Mouse (Mus musculus) ovary, postnatal 10 days (tissue): ENCODE data around the gene Rpia.

ENCODE experiments used
- DNase-seq: peaks from one replicate; pipeline ENCODE4 v3.0.0; 2022; ENCODE audit warnings: low spot score

Gene Rpia

GRCm38 (mm10) chr6:70751251-70751897, 40.7 kb downstream of the Rpia start:
- no peak for DNase-seq

DNA sequence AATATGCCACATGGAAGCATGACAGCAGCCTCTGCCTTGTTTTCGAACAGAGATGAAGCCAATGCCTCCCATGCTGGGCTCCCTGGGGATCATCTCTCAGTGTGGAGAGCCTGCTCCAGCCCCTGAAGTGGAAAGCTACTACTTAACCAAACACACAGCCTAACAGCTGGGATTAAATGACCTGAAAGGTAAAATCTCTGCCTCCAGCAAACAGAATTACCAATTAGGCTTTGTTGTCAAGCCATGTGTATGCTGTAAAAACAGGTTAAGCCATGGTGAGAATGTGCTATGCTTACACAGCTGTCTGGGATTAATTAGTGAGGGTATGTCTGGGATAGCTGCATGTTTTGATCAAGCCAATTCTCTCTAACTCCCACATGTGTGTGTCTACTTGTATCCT, 42.3 kb downstream of the Rpia start:
- no peak for DNase-seq

- no peak for DNase-seq
Observed at GRCm38 (mm10) chr6:70747702-70748101, 44.3 kb downstream of the Rpia start.

DNA sequence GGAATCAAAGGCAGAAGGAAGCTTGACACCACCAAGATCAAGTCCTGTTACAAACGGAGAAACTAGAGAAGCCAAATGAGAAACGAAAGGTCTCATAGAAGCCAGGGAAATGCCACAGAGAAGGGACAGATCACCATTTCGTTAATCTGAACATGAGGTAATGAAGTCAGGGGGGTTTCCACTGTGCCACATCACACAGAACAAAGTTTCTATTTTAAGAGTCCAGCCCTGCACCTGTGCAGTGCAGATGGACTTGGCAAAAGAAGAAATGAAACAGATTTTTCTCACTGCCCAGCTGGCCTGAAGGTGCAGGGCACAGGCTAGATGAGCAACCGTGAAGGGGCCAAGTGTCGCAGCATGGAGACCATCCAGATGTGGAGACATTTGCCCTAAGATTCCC, 48.1 kb downstream of the Rpia start:
- DNase-seq, result no peak

GRCm38 (mm10) chr6:70742833-70743232, 49.2 kb downstream of the Rpia start:
- no peak for DNase-seq

GRCm38 (mm10) chr6:70740535-70740934, 51.5 kb downstream of the Rpia start:
- DNase-seq, result no peak

DNA sequence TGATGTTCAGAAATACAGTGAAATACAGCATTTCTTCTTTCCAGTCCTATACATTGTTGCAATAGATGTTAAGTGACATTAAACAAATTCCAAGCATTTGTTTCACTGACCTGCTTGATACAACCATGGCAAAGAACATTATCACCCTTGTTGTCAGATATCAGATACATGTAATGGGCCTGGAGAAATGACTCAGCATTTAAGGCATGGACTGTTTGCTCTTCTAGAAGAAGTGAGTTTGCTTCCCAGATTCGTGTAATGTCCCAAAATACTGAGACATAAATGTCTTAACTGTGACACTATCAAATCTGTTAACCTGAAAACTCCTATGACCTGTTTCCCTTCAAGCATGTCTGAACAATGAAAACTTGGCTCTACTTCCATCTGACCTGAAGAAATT, 52.6 kb downstream of the Rpia start:
- no peak for DNase-seq

DNA sequence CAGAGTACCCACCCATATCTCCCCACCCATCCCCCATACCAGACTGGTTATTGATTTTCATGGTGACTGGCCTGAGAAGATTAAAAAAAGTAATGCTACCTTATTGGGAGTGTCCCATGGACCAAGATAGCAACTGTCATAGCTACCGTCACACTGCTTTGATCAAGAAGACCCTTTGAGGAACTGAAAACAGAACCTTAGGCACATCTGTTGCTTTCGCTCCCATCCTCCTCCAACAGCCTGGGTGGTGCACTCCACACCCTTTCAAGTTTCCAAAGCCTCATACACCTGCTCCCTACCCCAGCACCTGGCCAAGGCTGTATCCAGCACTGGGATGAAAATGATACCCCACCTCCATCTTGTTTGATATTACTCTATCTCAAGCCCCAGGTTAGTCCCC, 56.5 kb downstream of the Rpia start:
- no peak for DNase-seq

- DNase-seq, result no peak
Observed at GRCm38 (mm10) chr6:70730828-70731227, 61.2 kb downstream of the Rpia start.

DNA sequence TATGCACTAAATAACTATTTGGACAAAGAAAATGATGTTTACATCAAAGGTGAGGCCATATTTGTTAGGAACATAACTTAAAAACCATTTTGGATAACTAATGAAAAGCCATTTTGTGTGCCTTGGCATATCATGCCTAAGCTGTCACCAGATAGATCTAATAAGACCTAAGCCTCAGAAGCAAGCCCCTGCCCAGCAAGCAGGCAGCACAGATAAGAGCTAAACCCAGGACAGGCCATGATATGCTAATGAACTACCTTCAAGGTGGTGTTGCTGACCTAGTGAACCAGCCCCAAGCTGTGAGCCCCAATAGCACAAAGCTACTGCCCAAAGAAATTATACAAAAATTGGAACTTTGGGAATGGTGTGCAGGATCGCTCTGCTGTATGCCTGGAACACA, 62.9 kb downstream of the Rpia start:
- DNase-seq, result no peak

DNA sequence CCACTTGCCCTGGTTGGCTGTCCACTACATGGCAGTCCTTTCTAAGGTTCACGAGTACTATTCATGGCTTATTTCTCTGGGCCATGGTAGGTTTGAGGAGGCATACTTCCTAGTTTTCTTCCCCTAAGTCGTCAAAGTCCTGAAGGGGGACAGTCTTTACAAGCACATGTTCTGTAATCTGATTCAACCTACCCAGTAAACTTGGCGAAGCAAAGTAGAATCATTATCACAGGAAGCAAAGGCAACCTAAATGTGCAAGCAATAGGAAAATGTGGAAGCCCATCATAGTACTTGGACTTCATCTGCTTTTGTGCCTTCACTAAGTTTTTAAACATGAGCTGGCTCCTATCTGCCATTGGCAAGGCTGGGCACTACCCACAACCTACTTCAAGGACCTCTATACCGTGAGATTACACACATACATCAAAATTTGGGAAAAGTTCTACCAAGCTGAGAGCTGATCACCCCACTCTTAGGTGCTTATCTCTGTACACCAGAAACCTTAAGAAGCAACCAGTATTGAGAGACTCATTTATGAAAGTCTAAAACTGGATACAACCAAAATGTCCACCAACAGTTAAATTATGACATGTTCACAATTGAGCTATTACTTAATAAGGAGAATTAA, 64.8 kb downstream of the Rpia start:
- DNase-seq, result no peak

DNA sequence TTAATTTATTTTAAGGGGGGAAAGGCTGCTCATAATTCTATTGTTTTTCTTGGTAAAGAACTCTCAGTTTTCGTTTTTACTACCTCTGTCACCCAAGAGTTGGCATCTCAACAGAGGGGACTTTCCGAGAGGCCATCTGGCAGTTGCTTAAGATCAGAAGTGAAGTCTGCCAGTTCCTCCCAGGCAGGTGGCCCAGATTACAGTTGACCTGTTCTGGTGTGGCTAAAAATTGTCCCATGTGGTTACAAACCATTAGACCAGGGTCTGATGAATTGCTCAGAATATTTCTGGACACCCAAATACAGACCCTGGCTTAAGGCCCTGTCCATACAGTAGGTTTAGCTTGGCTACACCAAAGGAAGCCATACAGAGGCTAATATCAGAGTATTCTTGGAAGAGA, 66.4 kb downstream of the Rpia start:
- DNase-seq, result no peak

DNA sequence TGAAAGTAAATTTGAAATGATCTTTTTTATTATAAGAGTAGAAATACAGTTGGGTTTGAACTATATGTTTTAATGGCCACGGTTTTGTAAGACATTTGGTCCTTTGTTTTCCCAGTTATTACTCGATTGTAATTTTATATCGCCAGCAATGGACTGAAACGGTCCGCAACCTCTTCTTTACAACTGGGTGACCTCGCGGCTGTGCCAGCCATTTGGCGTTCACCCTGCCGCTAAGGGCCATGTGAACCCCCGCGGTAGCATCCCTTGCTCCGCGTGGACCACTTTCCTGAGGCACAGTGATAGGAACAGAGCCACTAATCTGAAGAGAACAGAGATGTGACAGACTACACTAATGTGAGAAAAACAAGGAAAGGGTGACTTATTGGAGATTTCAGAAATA, 67.3 kb downstream of the Rpia start:
- no peak for DNase-seq

GRCm38 (mm10) chr6:70722298-70722697, 69.7 kb downstream of the Rpia start:
- no peak for DNase-seq

DNA sequence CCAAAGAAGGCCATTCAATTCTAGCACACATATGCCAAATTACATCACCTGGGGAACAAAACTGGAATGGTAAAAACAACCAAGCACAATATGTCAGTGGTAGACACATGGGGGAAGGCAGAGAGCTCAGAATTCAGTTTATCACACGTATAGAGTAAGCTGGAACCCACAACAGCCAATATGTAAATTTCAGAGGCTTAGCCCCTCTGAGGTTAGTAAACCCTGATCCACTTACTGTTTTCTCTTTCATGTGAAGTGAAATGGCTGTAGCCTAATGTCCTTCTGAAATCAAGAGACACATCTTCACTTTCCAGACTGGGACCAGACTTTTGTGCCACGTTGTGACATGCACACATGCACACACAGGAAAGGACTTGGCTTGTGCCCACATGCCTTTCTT, 73.3 kb downstream of the Rpia start:
- no peak for DNase-seq

DNA sequence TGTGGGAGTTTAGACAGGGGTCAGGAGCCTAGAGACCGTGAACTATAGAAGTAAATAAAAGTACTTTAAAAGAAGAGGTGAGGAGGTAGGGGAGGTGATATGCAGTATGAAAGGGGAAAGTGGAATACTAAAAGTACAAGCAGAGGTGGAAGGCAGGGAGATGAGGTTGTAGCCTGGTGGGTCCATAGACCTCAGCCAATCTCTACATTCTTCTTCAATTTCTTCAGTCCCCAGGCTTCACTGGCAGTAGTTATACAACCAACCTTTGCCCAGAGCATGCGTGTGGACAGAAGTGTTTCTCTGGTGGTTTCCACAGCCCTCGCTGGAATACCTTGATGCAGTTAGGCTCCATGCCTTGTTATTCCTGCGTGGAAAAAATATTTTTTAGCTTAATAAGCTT, 73.9 kb downstream of the Rpia start:
- DNase-seq, result no peak

DNA sequence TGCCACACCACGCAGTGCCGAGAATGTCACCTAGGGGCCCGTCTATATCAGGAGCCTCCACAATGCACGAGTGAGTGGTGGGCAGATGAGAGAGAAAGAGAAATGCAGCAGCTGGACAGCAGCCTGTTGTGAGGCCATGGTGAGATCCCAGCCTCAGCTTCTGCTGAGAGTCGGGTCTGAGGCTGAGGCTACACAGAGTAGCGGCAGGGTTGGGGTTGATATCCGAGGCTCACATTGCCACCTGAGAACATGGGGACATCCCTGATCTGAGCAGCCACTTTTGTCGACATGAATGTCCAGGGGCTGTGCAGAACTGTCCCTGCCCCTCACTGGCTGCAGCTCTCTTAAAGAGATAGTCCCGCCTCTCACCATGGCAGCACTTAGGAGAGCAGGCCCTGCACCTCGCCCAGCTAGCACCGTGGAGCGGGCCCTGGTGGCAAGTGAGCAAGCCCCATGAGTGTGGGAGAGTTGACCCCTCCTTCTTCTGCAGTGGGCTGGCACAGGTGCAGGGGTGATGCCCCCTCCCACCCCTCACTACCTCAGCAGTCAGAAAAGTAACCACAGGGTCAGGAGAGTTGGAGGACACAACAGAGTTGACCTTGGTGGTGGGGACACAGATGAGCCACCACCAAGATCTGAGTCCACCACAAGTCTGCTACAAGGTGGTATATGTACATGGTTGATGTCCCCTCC, 75.2 kb downstream of the Rpia start:
- DNase-seq, result no peak
